Mouse (Mus musculus) testis, adult 2 months (tissue): ENCODE results near the gene Tpx2. TPM values are rescaled to one million over a fixed set of nuclear protein-coding genes. Genes with fewer than 3 reads are reported as not detected.

Source experiments
- H3K27ac ChIP-seq: fragments of 200-500 bp; 2 replicates; pipeline ENCODE4 v1.5.1; 2012; ENCODE audit warnings: low read depth, low read length; ENCODE audit not compliant: control insufficient read depth, insufficient read depth
- H3K27me3 ChIP-seq: fragments of 200-500 bp; 2 replicates; pipeline ENCODE4 v1.6.1; 2012; ENCODE audit warnings: mild to moderate bottlenecking, low read length, moderate library complexity; ENCODE audit not compliant: control insufficient read depth, insufficient read depth
- H3K36me3 ChIP-seq: fragments of 200-500 bp; 2 replicates; pipeline ENCODE4 v1.6.1; 2012; ENCODE audit warnings: mild to moderate bottlenecking, low read length; ENCODE audit not compliant: control insufficient read depth, insufficient read depth
- H3K4me1 ChIP-seq: fragments of 200-500 bp; 2 replicates; pipeline ENCODE4 v1.6.1; 2012; ENCODE audit warnings: low read length; ENCODE audit not compliant: control insufficient read depth, insufficient read depth
- H3K4me3 ChIP-seq: fragments of 200-500 bp; 2 replicates; pipeline ENCODE4 v1.5.1; 2012; ENCODE audit warnings: low read depth, mild to moderate bottlenecking, low read length, moderate library complexity, mixed read lengths; ENCODE audit not compliant: control insufficient read depth
- CTCF ChIP-seq: fragments of 200-500 bp; IDR thresholded peaks from 2 replicates; pipeline ENCODE4 v1.5.1; 2012; ENCODE audit warnings: low read depth, mild to moderate bottlenecking, inconsistent platforms, low read length, moderate library complexity; ENCODE audit not compliant: control insufficient read depth, insufficient read depth, insufficient replicate concordance
- POLR2A ChIP-seq: fragments of 200-500 bp; IDR thresholded peaks from 2 replicates; pipeline ENCODE4 v1.6.1; 2012; ENCODE audit warnings: low read depth, mild to moderate bottlenecking, inconsistent platforms, low read length, moderate library complexity; ENCODE audit not compliant: control insufficient read depth
- polyA plus RNA-seq: library from polyadenylated mRNA; depleted of rRNA; stranded (reverse); fragments of >200 nt; gene quantifications from 2 replicates; pipeline ENCODE4 v1.2.3, GENCODE M21; 2012

The Tpx2 gene
- polyA plus RNA-seq, 1 experiment, result 9.0 TPM

GRCm38 (mm10) chr2:152806037-152806436, 41.7 kb upstream of the Tpx2 start:
- no peak for TF ChIP-seq POLR2A
- no peak for TF ChIP-seq CTCF
- Histone ChIP-seq H3K36me3 (no peaks in the 10 kb centered on the region; the same call in 1 of the 2 replicates), H3K27ac (no peak overlapping the region), H3K27me3 (no peaks in the 10 kb centered on the region), H3K4me3 (no peak overlapping the region), H3K4me1 (peaks cover 3% of the 10 kb centered on the region; the same call in 1 of the 2 replicates)

- Histone ChIP-seq H3K27me3 (no peaks in the 10 kb centered on the region), H3K4me1 (peaks cover 3% of the 10 kb centered on the region; the same call in 1 of the 2 replicates), H3K4me3 (no peak overlapping the region), H3K36me3 (no peaks in the 10 kb centered on the region; the same call in 1 of the 2 replicates), H3K27ac (no peak overlapping the region)
- TF ChIP-seq CTCF, result no peak
- no peak for TF ChIP-seq POLR2A
These were observed 39.6 kb upstream of the Tpx2 start for GRCm38 (mm10) chr2:152808178-152808577.

GRCm38 (mm10) chr2:152810158-152810941, 37.4 kb upstream of the Tpx2 start:
- H3K27me3 ChIP-seq, result no peaks in the 10 kb centered on the region
- H3K36me3 ChIP-seq, result no peaks in the 10 kb centered on the region; the same call in 1 of the 2 replicates
- TF ChIP-seq POLR2A (no peak), CTCF (no peak)
- H3K27ac ChIP-seq, result peak overlapping the region; percentile 26; the same call in 1 of the 2 replicates
- H3K4me1 ChIP-seq, result peaks cover 3% of the 10 kb centered on the region; the same call in 1 of the 2 replicates
- H3K4me3 ChIP-seq, result no peak overlapping the region

- Histone ChIP-seq H3K27ac (no peak overlapping the region), H3K27me3 (no peaks in the 10 kb centered on the region), H3K36me3 (no peaks in the 10 kb centered on the region), H3K4me3 (no peak overlapping the region), H3K4me1 (no peaks in the 10 kb centered on the region; the same call in none of the 2 replicates)
- TF ChIP-seq CTCF, result no peak
These were observed 36.2 kb upstream of the Tpx2 start for GRCm38 (mm10) chr2:152811336-152812165.

GRCm38 (mm10) chr2:152813232-152813631, 34.5 kb upstream of the Tpx2 start:
- Histone ChIP-seq H3K4me1 (peaks cover 2% of the 10 kb centered on the region), H3K36me3 (no peaks in the 10 kb centered on the region; the same call in 1 of the 2 replicates), H3K4me3 (no peak overlapping the region), H3K27ac (no peak overlapping the region), H3K27me3 (no peaks in the 10 kb centered on the region)
- TF ChIP-seq CTCF (no peak), POLR2A (no peak)

- no peak overlapping the region for H3K27ac ChIP-seq
- H3K36me3 ChIP-seq, result no peaks in the 10 kb centered on the region; the same call in none of the 2 replicates
- peaks cover 2% of the 10 kb centered on the region for H3K4me1 ChIP-seq
These were observed 33.4 kb upstream of the Tpx2 start for GRCm38 (mm10) chr2:152814213-152814874.

More at GRCm38 (mm10) chr2:152814213-152814874, 33.4 kb upstream of the Tpx2 start:
- H3K4me3 ChIP-seq, result no peak overlapping the region
- H3K27me3 ChIP-seq, result no peaks in the 10 kb centered on the region
- no peak for TF ChIP-seq POLR2A
- no peak for TF ChIP-seq CTCF
